Mouse (Mus musculus): ENCODE data around the gene Npl. TPM values are rescaled to one million over a fixed set of nuclear protein-coding genes. Genes with fewer than 3 reads are reported as not detected.

Gene Npl
- polyA plus RNA-seq, 1 experiment from 2014 or later, result 14.3 TPM

- DNase-seq (ENCODE audit: low spot score), result peak; percentile 66
- Histone ChIP-seq H3K4me3 (ENCODE audit: low read depth, low read length) (no peak overlapping the region), H3K4me2 (ENCODE audit: low read depth, low read length, severe bottlenecking) (no peak overlapping the region), H3K4me1 (replicated peaks; ENCODE audit: control insufficient read depth, insufficient read depth, low read length) (no peaks in the 10 kb centered on the region), H3K9me3 (ENCODE audit: control insufficient read depth, low read length) (no peaks in the 10 kb centered on the region), H3K27me3 (ENCODE audit: control insufficient read depth, insufficient read depth, low read length) (no peaks in the 10 kb centered on the region), H3K9ac (ENCODE audit: low read length) (no peak overlapping the region), H3K36me3 (ENCODE audit: control insufficient read depth, insufficient read depth, low read length) (no peaks in the 10 kb centered on the region), H3K27ac (ENCODE audit: low read depth, low read length) (no peak overlapping the region)
- WGBS, result 8% methylated on average over 2 of the region's 2 CpGs
- peak; percentile 75 for ATAC-seq (replicated peaks; ENCODE audit: low FRiP score)
These were observed 7.1 kb upstream of the Npl start for GRCm38 (mm10) chr1:153556896-153557295.

DNA sequence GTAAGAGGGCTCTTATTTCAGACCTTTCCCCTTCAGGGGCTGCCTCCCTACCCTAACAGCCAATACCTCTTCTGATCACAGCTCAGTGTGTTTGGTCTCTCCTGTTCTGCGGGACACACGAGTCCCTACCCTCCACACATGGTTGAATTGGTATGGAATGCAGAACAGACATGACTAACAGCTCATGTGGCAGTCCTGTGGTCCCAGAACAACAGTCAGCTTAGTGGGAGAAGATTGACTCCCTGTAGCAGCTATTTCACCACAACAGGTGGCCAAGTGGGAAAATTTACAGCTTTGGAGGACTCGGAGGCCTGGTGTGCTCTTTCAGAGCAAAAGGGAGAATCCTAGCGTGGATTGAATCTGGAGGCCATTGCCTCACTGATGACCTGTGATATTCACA lies 6.4 kb upstream of the Npl start:
- Histone ChIP-seq H3K9me3 (ENCODE audit: control insufficient read depth, low read length) (no peaks in the 10 kb centered on the region), H3K4me3 (ENCODE audit: low read depth, low read length) (no peak overlapping the region), H3K36me3 (ENCODE audit: control insufficient read depth, insufficient read depth, low read length) (no peaks in the 10 kb centered on the region), H3K4me2 (ENCODE audit: low read depth, low read length, severe bottlenecking) (no peak overlapping the region), H3K4me1 (replicated peaks; ENCODE audit: control insufficient read depth, insufficient read depth, low read length) (no peaks in the 10 kb centered on the region), H3K27me3 (ENCODE audit: control insufficient read depth, insufficient read depth, low read length) (no peaks in the 10 kb centered on the region), H3K9ac (ENCODE audit: low read length) (no peak overlapping the region), H3K27ac (ENCODE audit: low read depth, low read length) (no peak overlapping the region)
- WGBS, result 91% methylated on average over 4 of the region's 4 CpGs
- no peak for ATAC-seq (replicated peaks; ENCODE audit: low FRiP score)
- DNase-seq (ENCODE audit: low spot score), result no peak

GRCm38 (mm10) chr1:153550814-153551213 lies 969 bp upstream of the Npl start:
- H3K9ac ChIP-seq (ENCODE audit: low read length), result no peak overlapping the region
- DNase-seq (ENCODE audit: low spot score), result peak; percentile 77
- H3K9me3 ChIP-seq (ENCODE audit: control insufficient read depth, low read length), result no peaks in the 10 kb centered on the region
- no peaks in the 10 kb centered on the region; the same call in 1 of the 2 replicates for H3K4me1 ChIP-seq (replicated peaks; ENCODE audit: control insufficient read depth, insufficient read depth, low read length)
- H3K27ac ChIP-seq (ENCODE audit: low read depth, low read length), result no peak overlapping the region
- no peak for ATAC-seq (replicated peaks; ENCODE audit: low FRiP score)
- H3K4me3 ChIP-seq (ENCODE audit: low read depth, low read length), result no peak overlapping the region
- 27% methylated on average over 3 of the region's 3 CpGs for WGBS
- H3K4me2 ChIP-seq (ENCODE audit: low read depth, low read length, severe bottlenecking), result no peak overlapping the region
- H3K27me3 ChIP-seq (ENCODE audit: control insufficient read depth, insufficient read depth, low read length), result no peaks in the 10 kb centered on the region
- H3K36me3 ChIP-seq (ENCODE audit: control insufficient read depth, insufficient read depth, low read length), result no peaks in the 10 kb centered on the region

- Histone ChIP-seq H3K9me3 (ENCODE audit: control insufficient read depth, low read length) (no peaks in the 10 kb centered on the region), H3K27ac (ENCODE audit: low read depth, low read length) (no peak overlapping the region), H3K4me3 (ENCODE audit: low read depth, low read length) (no peak overlapping the region), H3K9ac (ENCODE audit: low read length) (no peak overlapping the region), H3K4me1 (replicated peaks; ENCODE audit: control insufficient read depth, insufficient read depth, low read length) (no peaks in the 10 kb centered on the region; the same call in 1 of the 2 replicates), H3K27me3 (ENCODE audit: control insufficient read depth, insufficient read depth, low read length) (no peaks in the 10 kb centered on the region), H3K4me2 (ENCODE audit: low read depth, low read length, severe bottlenecking) (no peak overlapping the region), H3K36me3 (ENCODE audit: control insufficient read depth, insufficient read depth, low read length) (no peaks in the 10 kb centered on the region)
- ATAC-seq (replicated peaks; ENCODE audit: low FRiP score) (no peak), DNase-seq (ENCODE audit: low spot score) (no peak)
- 88% methylated on average over 8 of the region's 8 CpGs for WGBS
These were observed 2.3 kb downstream of the Npl start for GRCm38 (mm10) chr1:153547555-153547954.

DNA sequence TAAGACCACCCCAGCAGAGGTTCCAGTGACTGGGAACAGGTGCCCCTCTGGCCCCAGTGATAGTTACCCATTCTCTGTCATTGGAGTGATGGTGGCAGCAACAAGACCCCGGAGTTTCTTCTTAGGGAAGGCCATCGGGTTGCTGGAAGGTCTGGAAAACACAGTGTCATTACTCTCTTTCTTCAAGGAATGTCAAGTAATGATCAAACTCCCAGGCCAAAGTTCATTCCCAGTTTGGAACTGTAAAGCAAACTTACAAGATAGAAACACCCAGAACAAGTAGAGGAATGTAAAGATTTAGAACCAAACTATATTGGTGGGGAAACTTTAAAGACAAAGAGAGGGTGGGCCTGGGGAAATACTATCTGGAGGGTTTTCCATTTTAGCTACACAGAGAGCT lies 4.6 kb downstream of the Npl start:
- ATAC-seq (replicated peaks; ENCODE audit: low FRiP score) (no peak), DNase-seq (ENCODE audit: low spot score) (no peak)
- Histone ChIP-seq H3K4me1 (replicated peaks; ENCODE audit: control insufficient read depth, insufficient read depth, low read length) (no peaks in the 10 kb centered on the region; the same call in 1 of the 2 replicates), H3K4me3 (ENCODE audit: low read depth, low read length) (no peak overlapping the region), H3K9me3 (ENCODE audit: control insufficient read depth, low read length) (no peaks in the 10 kb centered on the region), H3K4me2 (ENCODE audit: low read depth, low read length, severe bottlenecking) (no peak overlapping the region), H3K36me3 (ENCODE audit: control insufficient read depth, insufficient read depth, low read length) (no peaks in the 10 kb centered on the region), H3K27me3 (ENCODE audit: control insufficient read depth, insufficient read depth, low read length) (no peaks in the 10 kb centered on the region), H3K9ac (ENCODE audit: low read length) (no peak overlapping the region), H3K27ac (ENCODE audit: low read depth, low read length) (no peak overlapping the region)
- WGBS, result 85% methylated on average over 2 of the region's 2 CpGs

- Histone ChIP-seq H3K4me3 (ENCODE audit: low read depth, low read length) (no peak overlapping the region), H3K36me3 (ENCODE audit: control insufficient read depth, insufficient read depth, low read length) (no peaks in the 10 kb centered on the region), H3K9me3 (ENCODE audit: control insufficient read depth, low read length) (no peaks in the 10 kb centered on the region), H3K4me1 (replicated peaks; ENCODE audit: control insufficient read depth, insufficient read depth, low read length) (peaks cover 6% of the 10 kb centered on the region; the same call in 1 of the 2 replicates), H3K4me2 (ENCODE audit: low read depth, low read length, severe bottlenecking) (no peak overlapping the region), H3K9ac (ENCODE audit: low read length) (no peak overlapping the region), H3K27ac (ENCODE audit: low read depth, low read length) (no peak overlapping the region), H3K27me3 (ENCODE audit: control insufficient read depth, insufficient read depth, low read length) (no peaks in the 10 kb centered on the region)
- DNase-seq (ENCODE audit: low spot score), result no peak
- 54% methylated on average over 7 of the region's 7 CpGs for WGBS
- no peak for ATAC-seq (replicated peaks; ENCODE audit: low FRiP score)
These were observed 7.0 kb downstream of the Npl start for GRCm38 (mm10) chr1:153542726-153543320.

DNA sequence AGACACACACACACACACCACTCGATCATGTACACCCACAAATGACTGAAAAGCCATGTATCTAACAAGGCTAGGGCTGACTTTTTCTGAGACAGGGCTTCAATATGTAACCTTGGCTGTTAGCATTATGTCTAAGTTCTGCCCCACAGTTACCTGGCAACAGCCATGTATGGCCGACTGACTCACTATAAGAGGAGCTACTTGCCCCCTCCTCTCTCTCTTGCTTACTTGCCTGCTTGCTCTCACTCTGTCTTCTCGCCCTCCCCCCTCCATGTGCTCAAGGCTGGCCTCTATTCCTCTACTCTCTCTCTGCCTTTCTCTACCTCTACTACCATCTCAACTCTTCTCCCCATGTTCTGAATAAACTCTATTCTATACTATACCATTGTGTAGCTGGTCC lies 9.1 kb downstream of the Npl start:
- Histone ChIP-seq H3K4me1 (replicated peaks; ENCODE audit: control insufficient read depth, insufficient read depth, low read length) (peaks cover 7% of the 10 kb centered on the region), H3K4me2 (ENCODE audit: low read depth, low read length, severe bottlenecking) (no peak overlapping the region), H3K36me3 (ENCODE audit: control insufficient read depth, insufficient read depth, low read length) (no peaks in the 10 kb centered on the region), H3K4me3 (ENCODE audit: low read depth, low read length) (no peak overlapping the region), H3K9me3 (ENCODE audit: control insufficient read depth, low read length) (no peaks in the 10 kb centered on the region), H3K27ac (ENCODE audit: low read depth, low read length) (no peak overlapping the region), H3K27me3 (ENCODE audit: control insufficient read depth, insufficient read depth, low read length) (no peaks in the 10 kb centered on the region), H3K9ac (ENCODE audit: low read length) (no peak overlapping the region)
- 0 out of 2 replicates have a peak, but pooled peaks have one; percentile 20 for ATAC-seq (replicated peaks; ENCODE audit: low FRiP score)
- WGBS, result 73% methylated on average over 3 of the region's 3 CpGs
- DNase-seq (ENCODE audit: low spot score), result no peak

DNA sequence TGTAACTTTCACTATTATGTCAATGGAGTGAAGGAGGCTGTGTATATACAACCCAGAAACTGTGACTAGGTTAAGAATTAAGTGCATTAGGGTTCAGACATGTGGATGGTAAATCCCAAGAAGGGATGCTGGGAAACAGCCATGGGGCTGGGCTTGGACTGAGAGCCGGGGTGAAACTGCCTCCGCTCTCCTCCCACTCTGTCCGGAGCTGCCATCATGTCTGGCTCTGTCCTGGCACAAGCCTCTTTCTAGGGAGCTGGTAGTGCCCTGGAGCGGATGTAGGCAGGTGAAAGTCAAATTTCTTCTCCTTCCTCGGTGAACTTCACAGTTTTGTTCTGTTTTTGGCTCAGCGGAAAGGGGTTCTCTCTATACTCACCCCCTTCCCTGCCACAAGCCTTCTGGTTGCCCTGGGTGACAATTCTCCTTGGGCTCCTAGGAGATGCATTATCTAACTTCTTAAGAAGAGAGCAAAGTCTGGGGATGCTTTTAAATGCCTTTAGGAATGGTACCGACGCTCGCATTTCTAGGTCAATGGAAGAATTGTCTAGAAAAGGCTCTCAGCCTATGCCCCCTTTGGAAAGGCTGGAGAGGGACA lies 10.0 kb downstream of the Npl start:
- no peaks in the 10 kb centered on the region for H3K27me3 ChIP-seq (ENCODE audit: control insufficient read depth, insufficient read depth, low read length)
- WGBS, result 53% methylated on average over 9 of the region's 9 CpGs
- DNase-seq (ENCODE audit: low spot score), result no peak
- peak; percentile 26; the same call in 1 of the 2 replicates for ATAC-seq (replicated peaks; ENCODE audit: low FRiP score)
- peaks cover 10% of the 10 kb centered on the region for H3K4me1 ChIP-seq (replicated peaks; ENCODE audit: control insufficient read depth, insufficient read depth, low read length)
- no peak overlapping the region for H3K4me2 ChIP-seq (ENCODE audit: low read depth, low read length, severe bottlenecking)
- H3K4me3 ChIP-seq (ENCODE audit: low read depth, low read length), result no peak overlapping the region
- no peaks in the 10 kb centered on the region for H3K9me3 ChIP-seq (ENCODE audit: control insufficient read depth, low read length)
- no peaks in the 10 kb centered on the region for H3K36me3 ChIP-seq (ENCODE audit: control insufficient read depth, insufficient read depth, low read length)
- H3K27ac ChIP-seq (ENCODE audit: low read depth, low read length), result peak overlapping the region; percentile 47; the same call in 1 of the 2 replicates
- no peak overlapping the region for H3K9ac ChIP-seq (ENCODE audit: low read length)

DNA sequence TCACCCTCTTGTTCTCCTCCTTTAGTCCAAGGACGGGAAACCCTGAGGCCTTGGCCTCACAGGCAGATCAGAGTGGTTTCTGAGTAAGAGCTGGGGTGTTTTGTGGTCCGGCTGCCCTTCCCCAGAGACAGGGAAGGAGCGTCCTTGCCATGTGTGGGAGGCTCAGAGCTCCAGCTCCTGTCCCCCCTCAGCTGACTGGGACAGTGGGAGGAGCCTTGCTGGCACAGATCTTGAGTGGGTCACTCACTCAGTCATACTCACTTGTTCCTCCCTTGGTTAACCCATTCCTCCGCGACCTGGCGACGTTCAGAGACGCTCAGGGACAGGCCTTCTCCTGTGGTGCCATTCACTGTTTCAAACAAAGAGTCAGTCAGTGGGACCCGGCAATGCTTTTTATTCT lies 14.2 kb downstream of the Npl start:
- Histone ChIP-seq H3K36me3 (ENCODE audit: control insufficient read depth, insufficient read depth, low read length) (no peaks in the 10 kb centered on the region), H3K27ac (ENCODE audit: low read depth, low read length) (no peak overlapping the region), H3K4me1 (replicated peaks; ENCODE audit: control insufficient read depth, insufficient read depth, low read length) (peaks cover 17% of the 10 kb centered on the region), H3K9me3 (ENCODE audit: control insufficient read depth, low read length) (no peaks in the 10 kb centered on the region), H3K27me3 (ENCODE audit: control insufficient read depth, insufficient read depth, low read length) (no peaks in the 10 kb centered on the region), H3K9ac (ENCODE audit: low read length) (no peak overlapping the region), H3K4me2 (ENCODE audit: low read depth, low read length, severe bottlenecking) (no peak overlapping the region), H3K4me3 (ENCODE audit: low read depth, low read length) (no peak overlapping the region)
- no peak for ATAC-seq (replicated peaks; ENCODE audit: low FRiP score)
- DNase-seq (ENCODE audit: low spot score), result peak; percentile 56
- WGBS, result 28% methylated on average over 9 of the region's 9 CpGs

Measured in forebrain, embryonic 11.5 days (tissue).